Mouse (Mus musculus) olfactory bulb, adult 2 months (tissue): ENCODE measurements at regions not wholly inside any gene's neighbourhood (a gene's known extent, or its start where the extent isn't known, plus 50 kb on each side); places are given as distances from the start of the nearest gene placed in this dataset.

Experiments used
- CTCF ChIP-seq: fragments of 200-500 bp; IDR thresholded peaks from 2 replicates; pipeline ENCODE4 v1.5.1; 2012; ENCODE audit warnings: low read depth, mild to moderate bottlenecking, low read length, moderate library complexity; ENCODE audit not compliant: insufficient read depth
- POLR2A ChIP-seq: fragments of 200-500 bp; IDR thresholded peaks from 2 replicates; pipeline ENCODE4 v1.6.1; 2012; ENCODE audit warnings: mild to moderate bottlenecking, low read depth, low read length, moderate library complexity; ENCODE audit not compliant: insufficient read depth

- no peak for TF ChIP-seq CTCF
- TF ChIP-seq POLR2A, result no peak
Measured at GRCm38 (mm10) chr6:89240168-89240705, 122.2 kb downstream of the Plxna1 start.
